ENCODE assay signal across 23 mouse cellular contexts in genomic region chr2:28165570-28165969, GRCm38 (mm10). TPM values are rescaled to one million over a fixed set of nuclear protein-coding genes. Genes with fewer than 3 reads are reported as not detected.
DNase-seq lines count a peak whose midpoint lies in the region; ATAC-seq and TF ChIP-seq lines count a peak whose summit lies in the region.
"Had no signal": no experiment of that assay in that cellular context is flagged by ENCODE, and none has a peak within 500 bp of the region (broad histone marks: within the 10 kb centered on the region; RNA-seq: fewer than 3 reads in every experiment).

No protein-coding gene starts in this region.

- ATAC-seq in heart, embryonic 11.5 days (replicated peaks; ENCODE audit: insufficient number of reproducible peaks, low FRiP score, low TSS enrichment) = no peak
- no peak for ATAC-seq in neural tube, embryonic 12.5 days (ENCODE audit: low FRiP score, low read depth)
- no peak for ATAC-seq in neural tube, embryonic 15.5 days (ENCODE audit: low FRiP score)
- no peak for ATAC-seq in liver, postnatal 0 days
- ATAC-seq: forebrain, postnatal 0 days; intestine, postnatal 0 days had no signal

- no peaks in the 10 kb centered on the region for H3K36me3 ChIP-seq in heart, embryonic 11.5 days (ENCODE audit: control insufficient read depth, insufficient read depth, low read length)
- no peaks in the 10 kb centered on the region for H3K36me3 ChIP-seq in neural tube, embryonic 12.5 days
- H3K36me3 ChIP-seq in neural tube, embryonic 15.5 days = no peaks in the 10 kb centered on the region
- H3K36me3 ChIP-seq in liver, postnatal 0 days (replicated peaks; ENCODE audit: insufficient read depth, low read length) = no peaks in the 10 kb centered on the region
- H3K36me3 ChIP-seq: embryonic facial prominence, embryonic 13.5 days; heart, embryonic 15.5 days; hindbrain, embryonic 13.5 days; lung, embryonic 15.5 days; stomach, embryonic 15.5 days had no signal

- no peaks in the 10 kb centered on the region; the same call in 1 of the 2 replicates for H3K4me1 ChIP-seq in heart, embryonic 11.5 days (ENCODE audit: control insufficient read depth, insufficient read depth, low read length)
- 0 out of 2 replicates have a peak, but pooled peaks cover 4% of the 10 kb centered on the region for H3K4me1 ChIP-seq in neural tube, embryonic 12.5 days
- no peaks in the 10 kb centered on the region for H3K4me1 ChIP-seq in neural tube, embryonic 15.5 days
- no peaks in the 10 kb centered on the region for H3K4me1 ChIP-seq in liver, postnatal 0 days (ENCODE audit: insufficient read depth)
- H3K4me1 ChIP-seq: heart, embryonic 15.5 days; lung, embryonic 15.5 days; stomach, embryonic 15.5 days had no signal

- no peak overlapping the region for H3K9ac ChIP-seq in heart, embryonic 11.5 days (ENCODE audit: low read depth, low read length)
- 0 out of 2 replicates have a peak overlapping the region, but pooled peaks have one; percentile 17 for H3K9ac ChIP-seq in neural tube, embryonic 12.5 days
- no peak overlapping the region for H3K9ac ChIP-seq in neural tube, embryonic 15.5 days (replicated peaks)
- no peak overlapping the region for H3K9ac ChIP-seq in liver, postnatal 0 days (replicated peaks)
- H3K9ac ChIP-seq: embryonic facial prominence, embryonic 13.5 days; forebrain, postnatal 0 days; heart, embryonic 15.5 days; hindbrain, embryonic 13.5 days; liver, embryonic 14.5 days; lung, embryonic 15.5 days; stomach, embryonic 15.5 days had no signal

- no peaks in the 10 kb centered on the region for H3K9me3 ChIP-seq in heart, embryonic 11.5 days (replicated peaks; ENCODE audit: control insufficient read depth, low read length)
- H3K9me3 ChIP-seq in neural tube, embryonic 12.5 days = no peaks in the 10 kb centered on the region
- no peaks in the 10 kb centered on the region for H3K9me3 ChIP-seq in neural tube, embryonic 15.5 days (replicated peaks)
- no peaks in the 10 kb centered on the region for H3K9me3 ChIP-seq in liver, postnatal 0 days (ENCODE audit: low read length)
- H3K9me3 ChIP-seq: embryonic facial prominence, embryonic 13.5 days; heart, embryonic 15.5 days; hindbrain, embryonic 13.5 days; lung, embryonic 15.5 days; stomach, embryonic 15.5 days had no signal

- H3K27ac ChIP-seq in heart, embryonic 11.5 days (ENCODE audit: low read depth, low read length) = no peak overlapping the region
- no peak overlapping the region for H3K27ac ChIP-seq in neural tube, embryonic 12.5 days
- H3K27ac ChIP-seq in neural tube, embryonic 15.5 days (replicated peaks) = no peak overlapping the region
- no peak overlapping the region for H3K27ac ChIP-seq in liver, postnatal 0 days (ENCODE audit: low read depth)
- H3K27ac ChIP-seq: embryonic facial prominence, embryonic 13.5 days; heart, embryonic 15.5 days; hindbrain, embryonic 13.5 days; liver, embryonic 14.5 days; lung, embryonic 15.5 days; macrophage; stomach, embryonic 15.5 days had no signal

- WGBS in heart, embryonic 11.5 days (ENCODE audit: insufficient replicate concordance) = 69% methylated on average over 8 of the region's 8 CpGs
- WGBS in neural tube, embryonic 12.5 days = 70% methylated on average over 8 of the region's 8 CpGs
- 65% methylated on average over 8 of the region's 8 CpGs for whole genome bisulfite sequencing in neural tube, embryonic 15.5 days
- 74% methylated on average over 8 of the region's 8 CpGs for whole genome bisulfite sequencing in liver, postnatal 0 days (ENCODE audit: insufficient replicate concordance)

- no peak overlapping the region for H3K4me3 ChIP-seq in heart, embryonic 11.5 days (ENCODE audit: low read depth, low read length)
- no peak overlapping the region for H3K4me3 ChIP-seq in neural tube, embryonic 12.5 days
- H3K4me3 ChIP-seq in neural tube, embryonic 15.5 days (replicated peaks) = no peak overlapping the region
- H3K4me3 ChIP-seq in liver, postnatal 0 days (ENCODE audit: low read depth, low read length) = no peak overlapping the region
- H3K4me3 ChIP-seq: embryonic facial prominence, embryonic 13.5 days; heart, embryonic 15.5 days; hindbrain, embryonic 13.5 days; lung, embryonic 15.5 days; stomach, embryonic 15.5 days had no signal

- H3K4me2 ChIP-seq in heart, embryonic 11.5 days = no peak overlapping the region
- no peak overlapping the region for H3K4me2 ChIP-seq in neural tube, embryonic 12.5 days (replicated peaks)
- no peak overlapping the region for H3K4me2 ChIP-seq in neural tube, embryonic 15.5 days
- H3K4me2 ChIP-seq in liver, postnatal 0 days (ENCODE audit: low read depth, low read length) = no peak overlapping the region
- H3K4me2 ChIP-seq: embryonic facial prominence, embryonic 13.5 days; heart, embryonic 15.5 days; hindbrain, embryonic 13.5 days; lung, embryonic 15.5 days; stomach, embryonic 15.5 days had no signal

- peak; percentile 6 to 14 for DNase-seq in heart, adult 18-20 months
- DNase-seq in kidney, adult 9 months = peak; percentile 18
- DNase-seq in kidney, adult 18-20 months = no peak
- DNase-seq in liver, postnatal 0 days = no peak
- DNase-seq: adrenal gland, postnatal 14 days; cerebellum, adult 11 months; cerebellum, adult 9-10 months; cerebellum, postnatal 36 days; embryo, embryonic 11 days; forebrain, postnatal 0 days; liver; right cerebral cortex, postnatal 25 days had no signal

- no peak for TF ChIP-seq EP300 in liver, postnatal 0 days (IDR thresholded peaks at IDR 0.05; ENCODE audit: low read depth)

- TF ChIP-seq CTCF in liver, postnatal 0 days (IDR thresholded peaks at IDR 0.05; ENCODE audit: low read depth) = no peak

- H3K27me3 ChIP-seq in heart, embryonic 11.5 days (ENCODE audit: control insufficient read depth, insufficient read depth, low read length) = no peaks in the 10 kb centered on the region
- H3K27me3 ChIP-seq in neural tube, embryonic 12.5 days (replicated peaks) = no peaks in the 10 kb centered on the region; the same call in 1 of the 2 replicates
- no peaks in the 10 kb centered on the region for H3K27me3 ChIP-seq in neural tube, embryonic 15.5 days (replicated peaks)
- 0 out of 2 replicates have a peak, but pooled peaks cover 2% of the 10 kb centered on the region for H3K27me3 ChIP-seq in liver, postnatal 0 days (ENCODE audit: insufficient read depth, low read length)
- H3K27me3 ChIP-seq: embryonic facial prominence, embryonic 13.5 days; hindbrain, embryonic 13.5 days; lung, embryonic 15.5 days; stomach, embryonic 15.5 days had no signal

RNA-seq across cellular contexts. Expression of gene Olfm1, which starts 27.2 kb away (rescaled TPM):
- total RNA-seq in heart, adult 18-20 months (2021) = 10 to 100 TPM in 1 of 2 experiments, 1 to 10 TPM in 1; 9.4 to 10.3 TPM
- 7.6 and 10.3 TPM in 2 replicates for polyA plus RNA-seq in heart, embryonic 11.5 days (2014; fragmentation: Nextera tagmentation; extraction: Ambion mirVana)
- 171 and 188 TPM in 2 replicates for polyA plus RNA-seq in neural tube, embryonic 12.5 days (2016; fragmentation: Nextera tagmentation; extraction: Ambion mirVana)
- polyA plus RNA-seq in neural tube, embryonic 15.5 days (2015; fragmentation: Nextera tagmentation; extraction: Ambion mirVana) = 296 and 363 TPM in 2 replicates
- 2.4 and 3.1 TPM in 2 replicates for polyA plus RNA-seq in liver, postnatal 0 days (2015; fragmentation: Nextera tagmentation; extraction: Ambion mirVana)

Comparison
In these comparisons a context has a peak if more than half of its experiments do, and no peak if none do; other contexts are left out.
1. DNase-seq: peak in heart, adult 18-20 months (2 of 2) and kidney, adult 9 months (single experiment); none in kidney, adult 18-20 months (single experiment) and liver, postnatal 0 days (single experiment).
2. RNA of gene Olfm1, which starts 27.2 kb away (polyA plus RNA-seq): 296 to 363 TPM in neural tube, embryonic 15.5 days and 171 to 188 TPM in neural tube, embryonic 12.5 days; 7.6 to 10.3 TPM in heart, embryonic 11.5 days and 2.4 to 3.1 TPM in liver, postnatal 0 days; every median in the first group is over 10 times any median in the second.